Mouse (Mus musculus) thymus, postnatal 25 days (tissue): Measurements from ENCODE around the gene Uchl1.

Experiments used
- DNase-seq: peaks from one replicate; pipeline ENCODE4 v3.0.0; 2022

The Uchl1 gene

GRCm38 (mm10) chr5:66675983-66676382 is at the start of gene Uchl1:
Gene Uchl1, plus strand, starts transcription at chr5:66676091.
- peak; percentile 81 for DNase-seq

- DNase-seq: no peak
These were observed 48.1 kb upstream of the Uchl1 start for GRCm38 (mm10) chr5:66627805-66628204.

GRCm38 (mm10) chr5:66635459-66636079 is 40.3 kb upstream of the Uchl1 start:
- DNase-seq: no peak

- no peak for DNase-seq
These were observed 33.7 kb upstream of the Uchl1 start for GRCm38 (mm10) chr5:66642156-66642555.

- DNase-seq: no peak
These were observed 32.6 kb upstream of the Uchl1 start for GRCm38 (mm10) chr5:66643260-66643659.

GRCm38 (mm10) chr5:66647504-66647903 is 28.4 kb upstream of the Uchl1 start:
- DNase-seq: no peak

- no peak for DNase-seq
These were observed 21.7 kb upstream of the Uchl1 start for GRCm38 (mm10) chr5:66654220-66654619.

GRCm38 (mm10) chr5:66675189-66675890 is 551 bp upstream of the Uchl1 start:
- DNase-seq: no peak

- DNase-seq: peak; percentile 3
These were observed 696 bp downstream of the Uchl1 start for GRCm38 (mm10) chr5:66676457-66677117.

- DNase-seq: no peak
These were observed 1.8 kb downstream of the Uchl1 start for GRCm38 (mm10) chr5:66677411-66678345.

- DNase-seq: no peak
These were observed 3.3 kb downstream of the Uchl1 start for GRCm38 (mm10) chr5:66679222-66679621.

- DNase-seq: no peak
These were observed 10.0 kb downstream of the Uchl1 start for GRCm38 (mm10) chr5:66685930-66686329.

- peak; percentile 60 for DNase-seq
These were observed 11.0 kb downstream of the Uchl1 start for GRCm38 (mm10) chr5:66686863-66687262.

GRCm38 (mm10) chr5:66687737-66688136 is 11.8 kb downstream of the Uchl1 start:
- DNase-seq: no peak

GRCm38 (mm10) chr5:66688286-66688685 is 12.4 kb downstream of the Uchl1 start:
- DNase-seq: no peak

- no peak for DNase-seq
These were observed 13.9 kb downstream of the Uchl1 start for GRCm38 (mm10) chr5:66689796-66690195.

- DNase-seq: no peak
These were observed 17.3 kb downstream of the Uchl1 start for GRCm38 (mm10) chr5:66693231-66693630.

- DNase-seq: peak; percentile 20
These were observed 21.2 kb downstream of the Uchl1 start for GRCm38 (mm10) chr5:66697119-66697518.

- DNase-seq: no peak
These were observed 24.0 kb downstream of the Uchl1 start for GRCm38 (mm10) chr5:66699911-66700310.

GRCm38 (mm10) chr5:66701951-66702350 is 26.1 kb downstream of the Uchl1 start:
- no peak for DNase-seq

GRCm38 (mm10) chr5:66703317-66704004 is 27.6 kb downstream of the Uchl1 start:
- no peak for DNase-seq

- DNase-seq: no peak
These were observed 32.0 kb downstream of the Uchl1 start for GRCm38 (mm10) chr5:66707859-66708258.
